Mouse (Mus musculus) hindbrain, embryonic 14.5 days (tissue): ENCODE data around the gene Nrn1l. TPM values are rescaled to one million over a fixed set of nuclear protein-coding genes. Genes with fewer than 3 reads are reported as not detected.

Source experiments
- ATAC-seq: fragments of 200-750 bp; cut with Nextera tagmentation; 2 replicates; pipeline ENCODE4 v1.8.0; 2017; ENCODE audit warnings: moderate number of reproducible peaks, mild to moderate bottlenecking, moderate TSS enrichment, moderate library complexity; ENCODE audit not compliant: low FRiP score
- DNase-seq: peaks from one replicate; pipeline ENCODE4 v3.0.0-alpha.2; 2015; ENCODE audit warnings: low spot score
- H3K27ac ChIP-seq: fragments of 300-500 bp; sonication (generic); 2 replicates; pipeline ENCODE4 v1.5.1; 2014; ENCODE audit warnings: mild to moderate bottlenecking, moderate library complexity
- H3K27me3 ChIP-seq: fragments of 300-500 bp; sonication (generic); 2 replicates; pipeline ENCODE4 v1.6.1; 2014; ENCODE audit warnings: mild to moderate bottlenecking, low read length, mixed read lengths; ENCODE audit not compliant: control insufficient read depth, insufficient read depth
- H3K36me3 ChIP-seq: fragments of 300-500 bp; sonication (generic); replicated peaks from 2 replicates; pipeline ENCODE4 v1.6.1; 2014; ENCODE audit not compliant: control insufficient read depth, insufficient read depth
- H3K4me1 ChIP-seq: fragments of 300-500 bp; sonication (generic); replicated peaks from 2 replicates; pipeline ENCODE4 v1.6.1; 2014; ENCODE audit warnings: antibody characterized with exemption, low read length, mixed read lengths; ENCODE audit not compliant: control insufficient read depth, insufficient read depth
- H3K4me2 ChIP-seq: fragments of 300-500 bp; sonication (generic); replicated peaks from 2 replicates; pipeline ENCODE4 v1.6.1; 2014; ENCODE audit warnings: mild to moderate bottlenecking, moderate library complexity
- H3K4me3 ChIP-seq: fragments of 300-500 bp; sonication (generic); replicated peaks from 2 replicates; pipeline ENCODE4 v1.5.1; 2014; ENCODE audit warnings: mild to moderate bottlenecking, low read length
- H3K9ac ChIP-seq: fragments of 300-500 bp; sonication (generic); 2 replicates; pipeline ENCODE4 v1.6.1; 2014
- H3K9me3 ChIP-seq: fragments of 300-500 bp; sonication (generic); 2 replicates; pipeline ENCODE4 v1.6.1; 2016; ENCODE audit warnings: low read length; ENCODE audit not compliant: control insufficient read depth
- WGBS: fragments of 180-500 bp; shearing (Covaris S2); extraction: QIAGEN DNeasy Blood & Tissue Kit; methylation state at CpG from one replicate; pipeline ENCODE4 v1.1.7; 2014; 5-methylcytosine and 5-hydroxymethylcytosine counted together
- polyA plus RNA-seq: library from polyadenylated mRNA; unstranded; fragments of >200 nt; fragmentation: Nextera tagmentation; extraction: Ambion mirVana; gene quantifications from 2 replicates; pipeline ENCODE4 v1.2.1, GENCODE M21; 2014

The Nrn1l gene
- polyA plus RNA-seq, 1 experiment from 2014 or later: 1.4 TPM

DNA sequence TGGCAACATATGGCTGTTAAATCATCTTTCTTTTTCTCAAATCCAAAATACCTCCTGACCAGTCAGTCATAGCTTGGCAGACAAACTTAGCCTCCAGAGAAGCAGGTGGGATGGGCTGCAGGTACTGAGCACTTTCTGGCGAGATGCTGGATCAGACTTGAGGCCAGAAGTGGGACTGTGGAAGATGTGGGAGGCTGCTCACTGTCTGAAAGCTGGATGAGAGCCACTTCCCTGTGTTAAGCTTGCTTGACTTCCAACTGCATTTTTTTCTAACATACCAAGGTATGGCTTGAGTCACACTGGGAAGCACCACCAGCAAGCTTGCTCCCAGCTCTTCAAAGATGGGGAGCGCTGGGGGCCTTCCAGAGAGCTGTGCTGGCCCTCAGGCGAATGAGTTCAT, 31.8 kb downstream of the Nrn1l start:
- DNase-seq: no peak
- no peaks in the 10 kb centered on the region for H3K27me3 ChIP-seq
- ATAC-seq: no peak
- H3K36me3 ChIP-seq: peaks cover 12% of the 10 kb centered on the region; the same call in 1 of the 2 replicates
- no peak overlapping the region for H3K27ac ChIP-seq
- H3K9me3 ChIP-seq: no peaks in the 10 kb centered on the region
- WGBS: 74% methylated on average over 3 of the region's 3 CpGs
- H3K9ac ChIP-seq: no peak overlapping the region
- no peaks in the 10 kb centered on the region for H3K4me1 ChIP-seq
- H3K4me2 ChIP-seq: no peak overlapping the region
- H3K4me3 ChIP-seq: no peak overlapping the region

DNA sequence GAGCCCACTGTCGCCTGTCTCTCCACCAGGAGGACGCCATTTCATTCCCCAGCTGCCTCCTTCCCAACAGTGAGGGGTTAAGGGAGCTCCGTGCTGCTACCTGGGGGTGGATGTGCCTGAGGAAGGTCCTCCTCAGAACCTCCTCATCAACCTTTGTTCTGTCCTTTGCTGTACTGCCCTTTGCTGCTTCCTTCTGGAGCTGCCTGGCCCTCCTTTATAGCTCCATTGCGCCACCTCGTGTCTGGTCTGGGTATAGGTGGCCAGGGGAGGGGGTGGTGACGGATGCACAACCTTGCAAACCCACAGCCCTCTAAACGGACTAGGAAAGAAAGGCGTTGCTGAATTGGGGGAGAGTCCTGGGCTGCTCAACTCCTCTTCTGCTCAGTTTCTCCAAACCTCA, 37.2 kb downstream of the Nrn1l start:
- Histone ChIP-seq H3K4me2 (no peak overlapping the region), H3K27ac (peak overlapping the region; percentile 79), H3K27me3 (no peaks in the 10 kb centered on the region), H3K36me3 (peaks cover 6% of the 10 kb centered on the region; the same call in 1 of the 2 replicates), H3K9me3 (no peaks in the 10 kb centered on the region), H3K4me1 (no peaks in the 10 kb centered on the region), H3K4me3 (no peak overlapping the region), H3K9ac (peak overlapping the region; percentile 29)
- DNase-seq (peak; percentile 86), ATAC-seq (peak; percentile 75)
- WGBS: 12% methylated on average over 8 of the region's 8 CpGs

- WGBS: 95% methylated on average over 3 of the region's 3 CpGs
- DNase-seq: no peak
- Histone ChIP-seq H3K9me3 (no peaks in the 10 kb centered on the region), H3K4me1 (peaks cover 7% of the 10 kb centered on the region; the same call in 1 of the 2 replicates), H3K36me3 (peaks cover 6% of the 10 kb centered on the region; the same call in 1 of the 2 replicates), H3K27ac (no peak overlapping the region), H3K9ac (no peak overlapping the region), H3K4me2 (no peak overlapping the region), H3K27me3 (no peaks in the 10 kb centered on the region), H3K4me3 (no peak overlapping the region)
- ATAC-seq: no peak
These were observed 37.9 kb downstream of the Nrn1l start for GRCm38 (mm10) chr8:105931271-105931670.

DNA sequence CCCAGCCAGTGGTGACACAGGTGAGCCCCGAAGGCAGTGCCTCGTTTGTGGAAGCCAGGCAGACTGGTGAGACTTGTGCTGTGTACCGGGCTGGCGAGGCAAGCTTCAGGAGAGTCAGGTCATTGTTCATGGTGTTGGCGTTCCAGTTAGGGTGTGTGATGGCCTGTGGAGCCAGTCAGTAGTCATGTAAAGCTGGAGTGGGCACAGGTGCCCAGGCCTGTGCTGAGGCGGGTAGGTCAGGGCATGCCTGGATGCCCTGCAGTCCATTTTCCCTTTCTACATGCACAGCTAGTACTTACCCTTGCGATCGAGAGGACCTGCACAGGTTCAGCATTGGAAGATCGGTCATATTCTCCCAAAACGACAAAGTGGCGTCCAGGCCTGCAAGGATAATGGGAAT, 39.2 kb downstream of the Nrn1l start:
- no peak for ATAC-seq
- H3K4me2 ChIP-seq: no peak overlapping the region

GRCm38 (mm10) chr8:105933762-105934161, 40.4 kb downstream of the Nrn1l start, which contains the start of gene Ctrl:
Gene Ctrl, minus strand, starts transcription at chr8:105933862.
- Histone ChIP-seq H3K9ac (no peak within 1 kb of the TSS), H3K4me1 (peaks cover 18% of the 10 kb centered on the region), H3K27me3 (no peaks in the 10 kb centered on the region), H3K27ac (no peak within 1 kb of the TSS), H3K4me3 (no peak within 1 kb of the TSS), H3K4me2 (no peak within 1 kb of the TSS), H3K36me3 (peaks cover 6% of the 10 kb centered on the region; the same call in 1 of the 2 replicates), H3K9me3 (no peaks in the 10 kb centered on the region)
- DNase-seq (no peak), ATAC-seq (no peak)
- WGBS: 94% methylated on average over 2 of the region's 2 CpGs

More for the DNA sequence above, 39.2 kb downstream of the Nrn1l start:
- peaks cover 10% of the 10 kb centered on the region; the same call in 1 of the 2 replicates for H3K4me1 ChIP-seq
- H3K9me3 ChIP-seq: no peaks in the 10 kb centered on the region
- no peak overlapping the region for H3K27ac ChIP-seq
- no peak overlapping the region for H3K4me3 ChIP-seq
- DNase-seq: no peak
- peaks cover 6% of the 10 kb centered on the region; the same call in 1 of the 2 replicates for H3K36me3 ChIP-seq
- no peaks in the 10 kb centered on the region for H3K27me3 ChIP-seq
- H3K9ac ChIP-seq: no peak overlapping the region
- 90% methylated on average over 11 of the region's 11 CpGs for WGBS

DNA sequence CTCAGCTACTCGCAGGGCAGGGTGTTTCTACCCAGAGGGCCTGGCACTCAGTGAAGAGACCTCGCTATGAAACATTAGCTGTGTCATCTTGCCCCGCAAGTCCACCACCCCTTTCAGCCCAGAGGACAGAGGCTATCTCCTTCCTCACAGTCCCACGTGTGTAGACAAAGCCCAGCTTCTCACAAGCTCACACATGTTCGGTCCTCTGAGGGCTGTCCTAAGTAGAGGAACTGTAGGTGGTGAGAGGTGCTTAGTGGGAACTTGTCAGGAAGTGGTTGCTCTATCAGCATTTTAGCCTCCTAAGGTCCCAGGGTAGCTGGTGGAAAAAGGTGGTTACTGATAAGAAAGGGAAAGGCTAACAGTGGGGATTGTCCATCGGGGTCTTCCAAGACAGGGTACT, 41.7 kb downstream of the Nrn1l start:
- 89% methylated on average over 6 of the region's 6 CpGs for WGBS
- H3K4me2 ChIP-seq: no peak overlapping the region
- 0 out of 2 replicates have a peak, but pooled peaks cover 3% of the 10 kb centered on the region for H3K36me3 ChIP-seq
- ATAC-seq (no peak), DNase-seq (no peak)
- no peak overlapping the region for H3K9ac ChIP-seq
- no peak overlapping the region for H3K4me3 ChIP-seq
- peaks cover 18% of the 10 kb centered on the region for H3K4me1 ChIP-seq
- H3K27ac ChIP-seq: no peak overlapping the region
- H3K27me3 ChIP-seq: no peaks in the 10 kb centered on the region
- H3K9me3 ChIP-seq: no peaks in the 10 kb centered on the region

DNA sequence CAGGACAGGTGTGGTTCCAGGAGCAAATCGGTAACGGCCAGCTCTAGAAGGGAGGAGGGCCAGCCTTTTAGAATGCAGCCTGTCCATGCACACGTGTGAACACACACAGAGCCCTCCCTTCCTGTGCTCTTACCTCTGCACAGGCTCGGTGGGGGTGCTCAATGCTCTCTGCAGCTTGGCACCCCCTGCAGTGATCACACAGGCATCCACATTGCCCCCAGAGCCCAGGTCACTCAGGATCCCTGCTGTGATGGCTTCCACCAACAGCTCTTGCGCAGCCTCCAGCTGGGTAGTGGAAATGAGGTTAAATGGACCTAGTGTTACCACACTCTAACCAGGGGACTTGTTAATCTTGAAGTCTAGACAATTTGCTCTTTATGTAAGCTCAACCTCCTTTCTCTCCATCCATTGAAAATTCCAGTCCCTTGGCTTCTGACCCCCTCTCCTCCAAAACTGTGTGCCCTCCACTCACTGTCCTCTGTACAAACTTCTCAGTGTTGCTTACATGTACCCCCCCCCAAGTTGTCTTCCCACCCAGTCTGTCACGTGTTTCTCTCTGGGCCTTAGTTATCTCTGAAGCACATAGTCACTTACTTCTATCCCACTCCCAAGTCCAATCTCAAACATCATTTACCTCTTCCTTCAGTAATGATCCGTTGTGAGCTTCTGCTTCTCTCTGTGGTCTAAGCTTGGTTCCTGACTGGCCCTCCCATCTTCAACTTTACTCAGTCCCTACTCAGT, 42.7 kb downstream of the Nrn1l start:
- H3K27ac ChIP-seq: peak overlapping the region; percentile 96
- no peaks in the 10 kb centered on the region for H3K9me3 ChIP-seq
- ATAC-seq (no peak), DNase-seq (no peak)
- peak overlapping the region; percentile 68 for H3K4me2 ChIP-seq
- H3K36me3 ChIP-seq: 0 out of 2 replicates have a peak, but pooled peaks cover 3% of the 10 kb centered on the region
- peaks cover 18% of the 10 kb centered on the region for H3K4me1 ChIP-seq
- WGBS: 34% methylated on average over 7 of the region's 7 CpGs
- no peaks in the 10 kb centered on the region for H3K27me3 ChIP-seq
- peak overlapping the region; percentile 92 for H3K9ac ChIP-seq
- peak overlapping the region; percentile 68 for H3K4me3 ChIP-seq

GRCm38 (mm10) chr8:105936866-105937475, 43.6 kb downstream of the Nrn1l start:
- Histone ChIP-seq H3K36me3 (no peaks in the 10 kb centered on the region), H3K9ac (peak overlapping the region; percentile 92), H3K4me1 (peaks cover 18% of the 10 kb centered on the region), H3K4me3 (peak overlapping the region; percentile 68), H3K27ac (peak overlapping the region; percentile 96), H3K27me3 (no peaks in the 10 kb centered on the region), H3K4me2 (peak overlapping the region; percentile 68), H3K9me3 (no peaks in the 10 kb centered on the region)
- ATAC-seq (peak; percentile 92), DNase-seq (peak; percentile 85)
- WGBS: under 1% methylated on average over 30 of the region's 30 CpGs

DNA sequence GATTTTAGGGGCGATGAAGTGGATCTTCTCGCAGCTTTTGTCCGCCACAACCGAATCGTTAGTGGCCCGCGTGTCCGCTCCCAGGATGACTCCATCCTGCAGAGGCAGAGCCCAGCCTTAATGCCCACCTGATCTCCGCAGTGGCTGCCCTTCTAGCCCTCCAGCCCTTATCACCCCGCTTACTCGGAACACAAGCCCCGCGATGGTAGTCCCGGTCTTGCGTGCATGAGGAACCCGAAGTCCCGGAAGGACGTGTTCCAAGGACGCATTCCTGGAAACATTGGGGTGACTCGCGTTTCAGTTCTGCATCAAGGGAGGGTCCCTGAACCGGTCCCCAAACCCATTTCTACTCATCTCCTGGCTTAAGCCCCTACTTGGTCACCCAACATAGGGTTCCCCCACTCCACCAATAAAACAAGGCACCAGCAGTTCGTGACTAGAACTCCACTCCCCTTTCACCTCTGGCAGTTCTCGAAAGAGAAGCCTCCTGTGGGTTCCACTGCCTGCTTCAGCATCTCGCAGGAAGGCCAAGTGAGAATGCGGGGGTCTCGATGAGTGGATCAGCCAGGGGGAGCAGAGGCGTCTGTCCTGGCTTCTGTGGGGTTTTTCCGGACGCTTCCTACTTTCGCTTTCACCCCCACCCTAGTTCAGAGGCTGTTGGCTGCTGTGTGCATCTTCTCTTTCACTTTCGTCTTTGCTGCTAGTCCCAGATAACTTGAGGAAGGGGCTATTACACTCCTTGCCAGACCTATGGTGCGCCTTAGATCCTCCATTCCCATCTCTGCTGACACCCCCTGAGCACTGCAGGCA, 44.3 kb downstream of the Nrn1l start:
- H3K4me3 ChIP-seq: peak overlapping the region; percentile 68
- H3K9ac ChIP-seq: peak overlapping the region; percentile 92
- WGBS: 2% methylated on average over 33 of the region's 33 CpGs
- no peaks in the 10 kb centered on the region for H3K9me3 ChIP-seq
- DNase-seq (peak; percentile 39), ATAC-seq (peak; percentile 21; the same call in 1 of the 2 replicates)
- H3K27me3 ChIP-seq: no peaks in the 10 kb centered on the region
- peaks cover 18% of the 10 kb centered on the region for H3K4me1 ChIP-seq
- peak overlapping the region; percentile 96 for H3K27ac ChIP-seq
- peak overlapping the region; percentile 68 for H3K4me2 ChIP-seq
- H3K36me3 ChIP-seq: no peaks in the 10 kb centered on the region
